Mouse (Mus musculus): ENCODE results near the gene Sfrp4. TPM values are rescaled to one million over a fixed set of nuclear protein-coding genes. Genes with fewer than 3 reads are reported as not detected.
A peak's percentile ranks its signal among the peaks of the same experiment; 100 is the strongest.

Sfrp4 gene
- polyA plus RNA-seq, 1 experiment = 0.70 TPM

DNA sequence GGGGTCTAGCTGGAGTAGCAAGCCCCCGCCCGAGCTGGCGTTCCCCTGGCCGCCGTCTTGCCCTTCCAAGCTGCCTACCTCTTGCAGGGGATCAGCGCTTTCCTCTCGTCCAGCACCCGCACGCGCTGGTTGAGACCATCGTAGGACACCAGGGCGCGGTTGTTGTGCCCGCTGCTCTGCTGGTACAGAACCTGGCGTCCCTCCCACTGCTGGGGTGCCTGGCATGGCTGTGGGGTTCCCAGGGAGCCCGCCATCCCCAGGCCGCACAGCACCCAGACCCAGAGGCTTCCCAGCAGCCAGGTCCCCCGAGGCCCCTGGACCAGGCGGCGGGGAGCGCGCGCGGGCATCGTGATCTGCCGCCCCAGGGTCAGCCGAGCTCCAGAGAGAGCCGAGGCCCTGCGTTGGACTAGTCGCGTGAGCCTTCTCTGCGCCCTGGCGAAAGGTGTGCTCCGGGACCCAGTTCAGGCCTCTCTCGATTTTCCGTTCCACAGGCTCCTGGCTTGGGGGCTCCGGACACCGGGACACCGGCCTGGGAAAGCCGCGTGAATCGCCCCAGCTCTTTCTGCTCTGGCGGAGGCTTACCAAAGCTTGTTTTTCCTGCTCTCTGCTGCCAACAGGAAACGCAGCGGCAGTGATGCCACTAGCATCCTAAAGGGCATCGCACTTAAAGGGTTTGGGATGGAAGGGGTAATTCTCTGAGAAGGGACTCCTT, 3.5 kb upstream of the Sfrp4 start, which contains the start of gene Epdr1:
TSS of gene Epdr1 (minus strand) at position 712 of the 712 bp plus-strand sequence.
- H3K79me3 ChIP-seq (ENCODE audit: low read depth) = peaks cover 15% of the 10 kb centered on the region
- H3K79me2 ChIP-seq (ENCODE audit: control insufficient read depth, insufficient read depth) = peaks cover 38% of the 10 kb centered on the region
- no peaks in the 10 kb centered on the region for H3K36me3 ChIP-seq (ENCODE audit: control insufficient read depth, insufficient read depth)
- TF ChIP-seq USF1 (IDR thresholded peaks at IDR 0.05; ENCODE audit: low read depth) (no peak), CTCF (IDR thresholded peaks at IDR 0.05; ENCODE audit: control insufficient read depth, insufficient read depth, insufficient read length) (peak; percentile 34), FOSL1 (IDR thresholded peaks at IDR 0.05; ENCODE audit: insufficient read depth, low read length, poor library complexity, severe bottlenecking) (no peak), MAX (IDR thresholded peaks at IDR 0.05) (peak; percentile 34), CEBPB (IDR thresholded peaks at IDR 0.05; ENCODE audit: low read depth) (no peak), MYOG (IDR thresholded peaks at IDR 0.05; ENCODE audit: control insufficient read depth, extremely low read depth, insufficient read length) (no peak), MYOD1 (IDR thresholded peaks at IDR 0.05; ENCODE audit: control insufficient read depth, insufficient read length, low read depth) (no peak)
- peak within 1 kb of the TSS; percentile 56 for H3K4me3 ChIP-seq (ENCODE audit: insufficient read depth, poor library complexity, severe bottlenecking)
- no peaks in the 10 kb centered on the region for H3K27me3 ChIP-seq (ENCODE audit: control insufficient read depth, insufficient read depth, insufficient read length)
- H3ac ChIP-seq (ENCODE audit: control insufficient read depth, insufficient read length, low read depth) = peak within 1 kb of the TSS; percentile 97

DNA sequence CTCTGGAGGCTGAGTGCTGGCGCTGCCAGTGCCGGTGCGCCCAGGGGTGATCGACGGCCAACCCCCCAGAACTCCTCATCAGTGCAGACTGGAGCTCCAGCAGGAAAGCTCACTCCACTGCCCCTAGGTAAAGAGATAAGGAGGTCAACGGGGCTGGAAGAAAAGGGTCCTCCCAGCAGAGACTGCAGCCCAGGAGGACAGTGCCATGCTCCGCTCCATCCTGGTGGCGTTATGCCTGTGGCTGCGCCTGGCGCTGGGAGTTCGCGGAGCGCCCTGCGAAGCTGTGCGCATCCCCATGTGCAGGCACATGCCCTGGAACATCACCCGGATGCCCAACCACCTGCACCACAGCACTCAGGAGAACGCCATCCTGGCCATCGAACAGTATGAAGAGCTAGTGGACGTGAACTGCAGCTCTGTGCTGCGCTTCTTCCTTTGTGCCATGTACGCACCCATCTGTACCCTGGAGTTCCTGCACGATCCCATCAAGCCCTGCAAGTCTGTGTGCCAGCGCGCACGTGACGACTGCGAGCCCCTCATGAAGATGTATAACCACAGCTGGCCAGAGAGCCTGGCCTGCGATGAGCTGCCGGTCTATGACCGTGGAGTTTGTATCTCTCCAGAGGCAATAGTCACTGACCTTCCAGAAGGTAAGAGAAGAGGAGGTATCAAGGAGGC, 463 bp downstream of the Sfrp4 start:
- no peaks in the 10 kb centered on the region for H3K36me3 ChIP-seq (ENCODE audit: control insufficient read depth, insufficient read depth)

DNA sequence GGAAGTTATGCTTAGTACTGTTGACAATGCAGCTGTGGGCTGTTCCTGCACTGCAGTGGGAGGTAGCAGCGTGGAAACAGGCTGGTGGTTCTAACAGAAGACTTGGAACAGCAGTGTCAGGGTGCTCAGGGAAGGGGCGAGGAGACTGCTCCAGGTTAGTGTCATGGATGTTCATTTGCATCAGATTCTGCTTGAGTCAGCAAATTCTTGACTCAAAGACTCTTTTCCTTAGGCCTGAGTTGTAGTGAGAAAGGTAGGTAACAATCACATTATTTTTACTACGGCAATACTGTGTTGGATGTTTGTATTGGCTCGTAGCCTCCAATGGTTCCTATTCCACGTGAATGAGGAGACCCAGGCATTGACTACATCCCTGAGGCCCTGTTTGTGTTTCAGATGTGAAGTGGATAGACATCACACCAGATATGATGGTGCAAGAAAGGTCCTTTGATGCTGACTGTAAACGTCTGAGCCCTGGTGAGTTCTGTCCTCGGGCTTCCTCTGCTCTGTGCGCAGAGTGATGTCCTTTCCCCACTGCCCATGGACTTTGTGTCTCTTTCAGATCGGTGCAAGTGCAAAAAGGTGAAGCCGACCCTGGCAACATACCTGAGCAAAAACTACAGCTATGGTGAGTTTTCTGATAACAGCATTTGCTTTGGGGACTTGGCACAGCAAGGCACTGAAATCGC, 1.9 kb downstream of the Sfrp4 start:
- Histone ChIP-seq H3K27me3 (ENCODE audit: control insufficient read depth, insufficient read depth, insufficient read length) (no peaks in the 10 kb centered on the region), H3K4me3 (ENCODE audit: insufficient read depth, poor library complexity, severe bottlenecking) (peak overlapping the region; percentile 6), H3K79me3 (ENCODE audit: low read depth) (no peaks in the 10 kb centered on the region), H3K79me2 (ENCODE audit: control insufficient read depth, insufficient read depth) (no peaks in the 10 kb centered on the region), H3K36me3 (ENCODE audit: control insufficient read depth, insufficient read depth) (no peaks in the 10 kb centered on the region), H3ac (ENCODE audit: control insufficient read depth, insufficient read length, low read depth) (no peak overlapping the region)
- TF ChIP-seq USF1 (IDR thresholded peaks at IDR 0.05; ENCODE audit: low read depth) (no peak), FOSL1 (IDR thresholded peaks at IDR 0.05; ENCODE audit: insufficient read depth, low read length, poor library complexity, severe bottlenecking) (no peak), MYOG (IDR thresholded peaks at IDR 0.05; ENCODE audit: control insufficient read depth, extremely low read depth, insufficient read length) (no peak), MAX (IDR thresholded peaks at IDR 0.05) (no peak), CTCF (IDR thresholded peaks at IDR 0.05; ENCODE audit: control insufficient read depth, insufficient read depth, insufficient read length) (no peak), CEBPB (IDR thresholded peaks at IDR 0.05; ENCODE audit: low read depth) (no peak), MYOD1 (IDR thresholded peaks at IDR 0.05; ENCODE audit: control insufficient read depth, insufficient read length, low read depth) (no peak)

More for the DNA sequence above, 463 bp downstream of the Sfrp4 start:
- Histone ChIP-seq H3K4me3 (ENCODE audit: insufficient read depth, poor library complexity, severe bottlenecking) (no peak overlapping the region), H3K79me3 (ENCODE audit: low read depth) (peaks cover 5% of the 10 kb centered on the region), H3K27me3 (ENCODE audit: control insufficient read depth, insufficient read depth, insufficient read length) (no peaks in the 10 kb centered on the region), H3K79me2 (ENCODE audit: control insufficient read depth, insufficient read depth) (peaks cover 9% of the 10 kb centered on the region), H3ac (ENCODE audit: control insufficient read depth, insufficient read length, low read depth) (peak overlapping the region; percentile 39)
- no peak for TF ChIP-seq CTCF (IDR thresholded peaks at IDR 0.05; ENCODE audit: control insufficient read depth, insufficient read depth, insufficient read length)
- TF ChIP-seq USF1 (IDR thresholded peaks at IDR 0.05; ENCODE audit: low read depth) = no peak
- TF ChIP-seq MYOD1 (IDR thresholded peaks at IDR 0.05; ENCODE audit: control insufficient read depth, insufficient read length, low read depth) = peak; percentile 3

GRCm38 (mm10) chr13:19626473-19626872, 3.6 kb downstream of the Sfrp4 start:
- Histone ChIP-seq H3ac (ENCODE audit: control insufficient read depth, insufficient read length, low read depth) (no peak overlapping the region), H3K4me3 (ENCODE audit: insufficient read depth, poor library complexity, severe bottlenecking) (no peak overlapping the region), H3K27me3 (ENCODE audit: control insufficient read depth, insufficient read depth, insufficient read length) (no peaks in the 10 kb centered on the region), H3K79me2 (ENCODE audit: control insufficient read depth, insufficient read depth) (no peaks in the 10 kb centered on the region), H3K36me3 (ENCODE audit: control insufficient read depth, insufficient read depth) (no peaks in the 10 kb centered on the region), H3K79me3 (ENCODE audit: low read depth) (no peaks in the 10 kb centered on the region)
- TF ChIP-seq USF1 (IDR thresholded peaks at IDR 0.05; ENCODE audit: low read depth) = no peak
- TF ChIP-seq MYOG (IDR thresholded peaks at IDR 0.05; ENCODE audit: control insufficient read depth, extremely low read depth, insufficient read length) = no peak
- no peak for TF ChIP-seq MAX (IDR thresholded peaks at IDR 0.05)
- no peak for TF ChIP-seq CEBPB (IDR thresholded peaks at IDR 0.05; ENCODE audit: low read depth)
- TF ChIP-seq CTCF (IDR thresholded peaks at IDR 0.05; ENCODE audit: control insufficient read depth, insufficient read depth, insufficient read length) = no peak
- no peak for TF ChIP-seq FOSL1 (IDR thresholded peaks at IDR 0.05; ENCODE audit: insufficient read depth, low read length, poor library complexity, severe bottlenecking)
- no peak for TF ChIP-seq MYOD1 (IDR thresholded peaks at IDR 0.05; ENCODE audit: control insufficient read depth, insufficient read length, low read depth)

DNA sequence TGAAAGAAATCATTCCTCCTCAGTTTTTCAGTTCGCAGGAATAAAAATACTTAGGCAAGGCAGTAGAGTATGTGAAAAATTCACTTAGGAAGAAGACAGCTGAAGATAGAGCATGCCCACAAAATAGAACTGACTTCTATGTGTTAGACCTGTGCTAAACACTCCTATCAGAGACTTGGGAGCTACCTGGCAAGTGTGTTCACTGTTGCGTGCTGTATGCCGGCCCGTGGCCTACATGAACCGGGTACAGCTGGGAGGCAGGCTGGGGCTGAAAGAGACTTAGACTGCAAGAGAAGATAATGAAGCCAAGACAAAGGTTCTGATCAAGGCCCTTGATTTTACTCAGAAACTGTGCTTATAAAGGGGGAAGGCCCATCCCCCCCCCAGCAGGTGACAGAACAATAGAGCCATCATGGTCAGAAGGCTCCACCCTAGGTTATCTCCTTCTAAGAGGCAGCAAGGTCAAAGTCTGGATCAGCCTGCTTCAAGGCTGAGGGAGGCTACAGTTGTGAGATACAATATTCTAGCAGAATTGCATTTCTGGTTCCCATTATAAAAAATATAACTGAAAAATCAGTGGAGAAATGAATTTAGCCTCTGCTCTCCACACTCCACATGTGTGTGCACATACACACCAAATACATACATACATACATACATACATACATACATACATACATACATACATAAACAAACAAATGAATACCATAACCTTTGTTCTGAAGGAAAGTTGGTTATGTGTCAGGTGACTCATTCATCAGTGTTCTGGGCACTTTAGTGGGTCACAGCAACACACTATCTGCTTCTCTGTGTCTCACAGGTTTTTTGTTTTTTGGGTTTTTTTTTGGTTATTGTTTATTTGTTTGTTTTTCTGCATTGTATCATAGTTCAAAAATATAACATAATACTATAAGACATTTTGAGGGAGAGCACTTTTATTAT, 8.1 kb downstream of the Sfrp4 start:
- Histone ChIP-seq H3K79me2 (ENCODE audit: control insufficient read depth, insufficient read depth) (no peaks in the 10 kb centered on the region), H3K36me3 (ENCODE audit: control insufficient read depth, insufficient read depth) (no peaks in the 10 kb centered on the region), H3K79me3 (ENCODE audit: low read depth) (no peaks in the 10 kb centered on the region), H3ac (ENCODE audit: control insufficient read depth, insufficient read length, low read depth) (no peak overlapping the region), H3K4me3 (ENCODE audit: insufficient read depth, poor library complexity, severe bottlenecking) (no peak overlapping the region), H3K27me3 (ENCODE audit: control insufficient read depth, insufficient read depth, insufficient read length) (no peaks in the 10 kb centered on the region)
- no peak for TF ChIP-seq MYOG (IDR thresholded peaks at IDR 0.05; ENCODE audit: control insufficient read depth, extremely low read depth, insufficient read length)
- TF ChIP-seq FOSL1 (IDR thresholded peaks at IDR 0.05; ENCODE audit: insufficient read depth, low read length, poor library complexity, severe bottlenecking) = no peak
- no peak for TF ChIP-seq USF1 (IDR thresholded peaks at IDR 0.05; ENCODE audit: low read depth)
- TF ChIP-seq CTCF (IDR thresholded peaks at IDR 0.05; ENCODE audit: control insufficient read depth, insufficient read depth, insufficient read length) = no peak
- no peak for TF ChIP-seq MYOD1 (IDR thresholded peaks at IDR 0.05; ENCODE audit: control insufficient read depth, insufficient read length, low read depth)
- TF ChIP-seq CEBPB (IDR thresholded peaks at IDR 0.05; ENCODE audit: low read depth) = no peak
- TF ChIP-seq MAX (IDR thresholded peaks at IDR 0.05) = no peak
